Mouse (Mus musculus) effector memory CD4-positive, alpha-beta T cell, adult 7 months (primary cell): ENCODE data around the gene Gm29094. TPM values are rescaled to one million over a fixed set of nuclear protein-coding genes. Genes with fewer than 3 reads are reported as not detected.

Source experiments
- polyA plus RNA-seq: library from polyadenylated mRNA; unstranded; fragments of 100-300 nt; shearing (Covaris generic); gene quantifications from one replicate; pipeline ENCODE4 v1.2.1, GENCODE M21; 2017

Gm29094 gene
- 61.2 TPM for polyA plus RNA-seq

DNA sequence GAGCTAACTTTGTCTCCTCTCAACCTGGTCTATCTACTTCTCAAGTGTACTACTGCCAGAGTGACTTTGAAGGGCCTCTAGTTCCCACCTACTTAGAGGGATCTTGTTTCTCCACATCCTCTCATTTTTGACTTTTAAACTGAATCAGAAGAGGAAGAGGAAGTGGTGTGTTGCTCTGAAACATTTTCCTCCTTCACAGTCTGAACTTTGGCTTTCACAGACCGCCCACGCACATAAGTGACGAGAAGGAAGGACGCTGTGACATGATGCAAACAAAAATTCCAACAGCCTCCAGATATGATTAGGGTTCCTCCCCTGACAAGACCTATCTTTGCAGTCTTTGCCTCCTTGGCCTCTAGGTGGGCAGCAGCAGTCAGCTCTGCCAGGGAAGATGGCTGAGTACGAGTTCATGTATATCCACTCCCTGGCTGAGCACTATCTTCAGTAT is at the start of gene Gm29094, which contains the start of gene Bcl2a1b:
Gene Gm29094 (plus strand): TSS at position 411 of the 448 bp plus-strand sequence.
Gene Bcl2a1b (plus strand): TSS at position 241 of the 448 bp plus-strand sequence.

DNA sequence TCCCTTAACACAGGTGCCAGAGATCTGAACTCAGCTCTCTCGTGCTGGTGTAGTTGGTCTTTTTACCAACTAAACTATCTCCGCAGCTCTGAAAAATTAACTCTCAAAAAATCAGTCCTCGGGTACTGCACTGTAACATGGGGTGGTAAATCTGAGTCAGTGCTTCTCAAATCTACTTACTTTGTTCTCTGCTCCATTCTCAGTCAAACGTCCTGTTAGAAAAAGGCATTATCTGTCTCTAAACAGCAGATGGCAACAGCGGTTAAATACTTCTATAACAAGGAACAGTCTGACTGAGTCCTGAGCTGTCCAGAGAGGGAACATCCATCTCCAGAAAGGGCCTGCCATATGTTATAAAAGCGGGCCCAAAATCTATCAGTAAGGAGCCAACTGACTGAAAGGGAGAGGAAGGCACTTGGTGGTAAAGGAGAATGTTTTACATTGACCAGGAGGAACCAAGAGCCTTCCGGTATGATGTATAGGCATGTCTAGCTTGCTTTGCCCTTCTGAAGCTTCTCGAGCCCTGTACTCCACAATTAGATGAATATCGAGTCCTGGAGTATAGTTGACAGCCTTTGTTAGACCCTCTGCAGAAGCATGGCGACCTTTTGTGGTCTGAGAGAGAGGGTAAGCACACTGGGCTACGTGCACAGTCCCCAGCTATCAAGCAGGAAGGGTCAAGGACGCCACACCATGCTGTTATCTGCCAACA is 11.3 kb downstream of the Gm29094 start, which contains the start of gene Mthfs:
Gene Mthfs (plus strand): TSS at position 324 of the 712 bp plus-strand sequence.

Other genes starting within 250 kb of the Gm29094 start
- 1.8 TPM for gene Bcl2a1a, start 242.5 kb upstream of the Gm29094 start, polyA plus RNA-seq
- 0.26 TPM for gene Trim43b, start 106.5 kb upstream of the Gm29094 start, polyA plus RNA-seq
- 1,309 TPM for gene Bcl2a1b, start 170 bp upstream of the Gm29094 start, polyA plus RNA-seq
- 73.2 TPM for gene Mthfs, start 11.3 kb downstream of the Gm29094 start, polyA plus RNA-seq